Mouse (Mus musculus) activated CD4-positive, CD25-positive, alpha-beta regulatory T cell (primary cell): ENCODE results near the gene Ambn. TPM values are rescaled to one million over a fixed set of nuclear protein-coding genes. Genes with fewer than 3 reads are reported as not detected.

Experiments used
- polyA plus RNA-seq, 2 experiments: library from polyadenylated mRNA; unstranded; fragments of 100-300 nt; shearing (Covaris generic); gene quantifications; one replicate each; pipeline ENCODE4 v1.2.1; 2017

Ambn gene
- not detected for polyA plus RNA-seq

GRCm38 (mm10) chr5:88455691-88456090 lies at the start of gene Ambn:
Gene Ambn, plus strand, starts transcription at chr5:88455991.

GRCm38 (mm10) chr5:88487675-88488074 lies 31.9 kb downstream of the Ambn start, which contains the start of gene Enam:
Gene Enam, plus strand, starts transcription at chr5:88487975.

Other genes with a start within 250 kb of the Ambn start
- not detected for gene Gm7714, start 187.1 kb upstream of the Ambn start, polyA plus RNA-seq
- under 1 TPM in 1 of 2 experiments, not detected in 1; 0.20 TPM for gene Prol1, start 138.7 kb upstream of the Ambn start, polyA plus RNA-seq
- not detected for gene Amtn, start 79.9 kb upstream of the Ambn start, polyA plus RNA-seq
- not detected for gene Enam, start 32.0 kb downstream of the Ambn start, polyA plus RNA-seq
- gene Jchain, start 71.9 kb downstream of the Ambn start, polyA plus RNA-seq: 10 to 100 TPM; 13.6 to 21.0 TPM
- 10 to 100 TPM; 89.3 to 93.7 TPM for gene Utp3, start 98.5 kb downstream of the Ambn start, polyA plus RNA-seq
- gene Rufy3, start 109.0 kb downstream of the Ambn start, polyA plus RNA-seq: 1 to 10 TPM; 5.7 to 6.7 TPM
- gene Grsf1, start 220.2 kb downstream of the Ambn start, polyA plus RNA-seq: 10 to 100 TPM; 53.0 to 59.4 TPM